Mouse (Mus musculus): Measurements from ENCODE around the gene Otud4.
"Not testable (repeated sequence)": the region's sequence is repeated elsewhere in the genome, so short reads cannot be mapped to it uniquely, and the experiment has no call there.

GRCm38 (mm10) chr8:79680083-79680482, 40.7 kb downstream of the Otud4 start:
- not testable (repeated sequence) for TF ChIP-seq POLR2A (IDR thresholded peaks at IDR 0.05; ENCODE audit: borderline replicate concordance, extremely low read depth, low read depth, low read length); CTCF (IDR thresholded peaks at IDR 0.05; ENCODE audit: insufficient read depth, low read length)
